Mouse (Mus musculus) c-Kit-positive CD71-positive TER-119-positive erythroid progenitor cells, embryonic 14.5 days (primary cell): Measurements from ENCODE around the gene Vmn1r65.
"Not testable (repeated sequence)": the region's sequence is repeated elsewhere in the genome, so short reads cannot be mapped to it uniquely, and the experiment has no call there.

Experiments used
- DNase-seq: peaks from one replicate; pipeline ENCODE4 v3.0.0-alpha.2; 2013; ENCODE audit warnings: low spot score

Gene Vmn1r65

GRCm38 (mm10) chr7:6010910-6011309, at the start of gene Vmn1r65:
Gene Vmn1r65, minus strand, starts transcription at chr7:6011010.
- no peak for DNase-seq

DNA sequence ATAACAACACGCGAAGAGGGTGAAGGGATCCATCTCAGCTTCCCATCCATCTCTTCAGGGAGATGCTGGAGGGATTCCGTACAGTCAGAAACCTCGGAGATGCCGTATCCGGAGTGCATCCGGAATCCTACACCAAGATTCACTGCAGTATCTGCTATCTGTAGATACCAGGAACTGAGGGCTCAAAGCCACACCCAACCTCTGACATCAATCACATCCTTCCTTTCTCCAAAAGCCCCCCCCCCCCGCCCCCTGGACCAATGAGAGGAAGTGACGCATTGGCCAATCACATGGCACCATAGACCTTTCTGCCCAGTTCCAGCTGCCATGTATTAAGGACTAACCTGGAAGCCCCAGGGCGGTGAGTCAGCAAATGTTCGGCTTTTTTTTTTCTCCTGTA, 34.1 kb upstream of the Vmn1r65 start, which contains the start of gene Nlrp4c:
TSS of gene Nlrp4c (plus strand) at position 301 of the 400 bp plus-strand sequence.
- no peak for DNase-seq

GRCm38 (mm10) chr7:5982426-5982825, 28.4 kb downstream of the Vmn1r65 start:
- DNase-seq = not testable (repeated sequence)

GRCm38 (mm10) chr7:5972546-5972945, 38.3 kb downstream of the Vmn1r65 start:
- not testable (repeated sequence) for DNase-seq
